Mouse (Mus musculus) MEL (cell line): ENCODE data around the gene E130116L18Rik. TPM values are rescaled to one million over a fixed set of nuclear protein-coding genes. Genes with fewer than 3 reads are reported as not detected.
"Not testable (repeated sequence)": the region's sequence is repeated elsewhere in the genome, so short reads cannot be mapped to it uniquely, and the experiment has no call there.

ENCODE experiments used
- DNase-seq: peaks from one replicate; pipeline ENCODE4 v3.0.0; 2011; ENCODE audit warnings: low read depth, low spot score
- H3K27ac ChIP-seq: 2 replicates; pipeline ENCODE4 v1.5.1; 2012; ENCODE audit warnings: low read depth, mild to moderate bottlenecking, control low read depth, low read length, moderate library complexity; ENCODE audit not compliant: control insufficient read depth
- H3K27me3 ChIP-seq, 2 experiments: fragments of 150-350 bp in 1 of 2; sonication (generic) in 1 of 2; 2 replicates each; pipeline ENCODE4 v1.6.1; 2012; ENCODE audit warnings: low read length in 2 of 2, mild to moderate bottlenecking in 2 of 2, improper control_type of control experiment in 1 of 2, moderate library complexity in 1 of 2; ENCODE audit not compliant: insufficient read depth in 2 of 2, control insufficient read depth in 1 of 2
- H3K36me3 ChIP-seq, 2 experiments: 2 replicates each; pipeline ENCODE4 v1.6.1; 2012 to 2014; ENCODE audit warnings: low read length in 2 of 2, improper control_type of control experiment in 1 of 2, inconsistent platforms in 1 of 2, mild to moderate bottlenecking in 1 of 2; ENCODE audit not compliant: insufficient read depth in 2 of 2, control insufficient read depth in 1 of 2
- H3K4me1 ChIP-seq, 2 experiments: fragments of 150-350 bp in 1 of 2; sonication (generic) in 1 of 2; 2 replicates each; pipeline ENCODE4 v1.6.1; 2012; ENCODE audit warnings: low read length in 2 of 2, improper control_type of control experiment in 1 of 2, mild to moderate bottlenecking in 1 of 2; ENCODE audit not compliant: insufficient read depth in 2 of 2, control insufficient read depth in 1 of 2
- H3K4me3 ChIP-seq, 2 experiments: fragments of 150-350 bp in 1 of 2; sonication (generic) in 1 of 2; 2 replicates each; pipeline ENCODE4 v1.5.1; 2012; ENCODE audit warnings: low read depth in 2 of 2, low read length in 2 of 2, mild to moderate bottlenecking in 2 of 2, moderate library complexity in 2 of 2, control low read depth in 1 of 2, improper control_type of control experiment in 1 of 2; ENCODE audit not compliant: control insufficient read depth in 1 of 2, insufficient read depth in 1 of 2
- H3K79me2 ChIP-seq: 2 replicates; pipeline ENCODE4 v1.6.1; 2012; ENCODE audit warnings: mild to moderate bottlenecking, low read length, moderate library complexity; ENCODE audit not compliant: control insufficient read depth, poor library complexity, insufficient read depth
- H3K9ac ChIP-seq: 2 replicates; pipeline ENCODE4 v1.6.1; 2012; ENCODE audit warnings: low read depth, mild to moderate bottlenecking, control low read depth, low read length, moderate library complexity; ENCODE audit not compliant: control insufficient read depth, poor library complexity, severe bottlenecking
- H3K9me3 ChIP-seq: fragments of 150-350 bp; sonication (generic); replicated peaks from 2 replicates; pipeline ENCODE4 v1.6.1; 2012; ENCODE audit warnings: mild to moderate bottlenecking, low read length, improper control_type of control experiment, moderate library complexity; ENCODE audit not compliant: insufficient read depth
- polyA plus RNA-seq, 2 experiments: library from polyadenylated mRNA; stranded (reverse) in 1 of 2; unstranded in 1 of 2; fragments of >175 nt in 1 of 2; fragments of >200 nt in 1 of 2; gene quantifications; 2 replicates each; pipeline versions ENCODE4 v1.2.1 to v1.2.4; 2012; ENCODE audit warnings: low replicate concordance in 2 of 2, low read depth in 1 of 2; ENCODE audit not compliant: insufficient read length in 2 of 2, insufficient read depth in 1 of 2, missing spikeins in 1 of 2
- total RNA-seq: library from RNA; depleted of rRNA; stranded (reverse); fragments of 300-350 nt; gene quantifications from 2 replicates; pipeline ENCODE4 v1.2.3, GENCODE M21; 2012; rRNA removed

The E130116L18Rik gene
- total and polyA plus RNA-seq, 3 experiments, result not detected

GRCm38 (mm10) chr5:25177937-25178336 is 45.0 kb downstream of the E130116L18Rik start:
- H3K79me2 ChIP-seq, DNase-seq, H3K4me1 ChIP-seq, H3K9ac ChIP-seq, H3K27me3 ChIP-seq, H3K4me3 ChIP-seq, H3K9me3 ChIP-seq, H3K27ac ChIP-seq, H3K36me3 ChIP-seq: not testable (repeated sequence)

Other genes with a start within 250 kb of the E130116L18Rik start
- 7.7 and 8.0 TPM in 2 replicates for gene Prkag2, start 122.5 kb downstream of the E130116L18Rik start, total RNA-seq
- gene Prkag2, start 122.5 kb downstream of the E130116L18Rik start, polyA plus RNA-seq, result 10 to 100 TPM in 1 of 2 experiments, not detected in 1; 27.9 TPM
- not detected in 2 replicates for gene Galntl5, start 41.7 kb downstream of the E130116L18Rik start, total RNA-seq
- not detected for gene Galntl5, start 41.7 kb downstream of the E130116L18Rik start, polyA plus RNA-seq
- gene Galnt11, start 1.2 kb downstream of the E130116L18Rik start, total RNA-seq, result 8.8 and 12.6 TPM in 2 replicates
- gene Galnt11, start 1.2 kb downstream of the E130116L18Rik start, polyA plus RNA-seq, result 10 to 100 TPM in 1 of 2 experiments, not detected in 1; 13.6 TPM